Mouse (Mus musculus): ENCODE measurements around the gene Med17. TPM values are rescaled to one million over a fixed set of nuclear protein-coding genes. Genes with fewer than 3 reads are reported as not detected.

Med17 gene
- polyA plus RNA-seq, 1 experiment: 24.6 TPM

GRCm38 (mm10) chr9:15211876-15212275, 67.9 kb downstream of the Med17 start:
- WGBS: 65% methylated on average over 3 of the region's 3 CpGs
- Histone ChIP-seq H3K4me1 (ENCODE audit: control insufficient read depth, insufficient read depth, low read length) (no peaks in the 10 kb centered on the region), H3K4me3 (replicated peaks; ENCODE audit: extremely low read depth, low read depth, low read length) (no peak overlapping the region)
- DNase-seq: no peak
- TF ChIP-seq CTCF (IDR thresholded peaks at IDR 0.05; ENCODE audit: insufficient read depth, low read length): no peak
- no peak for TF ChIP-seq POLR2A (IDR thresholded peaks at IDR 0.05; ENCODE audit: borderline replicate concordance, extremely low read depth, low read depth, low read length)

Other genes starting within 250 kb of the Med17 start
- gene Panx1, start 234.5 kb downstream of the Med17 start, polyA plus RNA-seq (2012; rRNA removed): 17.0 and 21.9 TPM in 2 replicates
- 0.03 and 0.36 TPM in 2 replicates for gene Hephl1, start 167.8 kb downstream of the Med17 start, polyA plus RNA-seq (2012; rRNA removed)
- 1.4 and 2.1 TPM in 2 replicates for gene Vstm5, start 40.9 kb downstream of the Med17 start, polyA plus RNA-seq (2012; rRNA removed)
- 4.5 and 10.3 TPM in 2 replicates for gene Taf1d, start 26.3 kb upstream of the Med17 start, polyA plus RNA-seq (2012; rRNA removed)
- 7.3 and 13.7 TPM in 2 replicates for gene 4931406C07Rik, start 26.5 kb upstream of the Med17 start, polyA plus RNA-seq (2012; rRNA removed)
- gene Cep295, start 77.9 kb upstream of the Med17 start, polyA plus RNA-seq (2012; rRNA removed): 3.1 and 3.7 TPM in 2 replicates
- 22.0 and 27.1 TPM in 2 replicates for gene Smco4, start 213.5 kb upstream of the Med17 start, polyA plus RNA-seq (2012; rRNA removed)